Mouse (Mus musculus) neural tube, embryonic 11.5 days (tissue): ENCODE data around the gene Fgf23. TPM values are rescaled to one million over a fixed set of nuclear protein-coding genes. Genes with fewer than 3 reads are reported as not detected.

Experiments used
- ATAC-seq: fragments of 200-750 bp; cut with Nextera tagmentation; 2 replicates; pipeline ENCODE4 v1.8.0; 2017; ENCODE audit warnings: moderate number of reproducible peaks, mild to moderate bottlenecking, moderate TSS enrichment, moderate library complexity; ENCODE audit not compliant: insufficient read depth, low FRiP score, low TSS enrichment
- DNase-seq: peaks from one replicate; pipeline ENCODE4 v3.0.0-alpha.2; 2015; ENCODE audit warnings: low spot score
- H3K27ac ChIP-seq: fragments of 300-500 bp; sonication (generic); 2 replicates; pipeline ENCODE4 v1.5.1; 2014; ENCODE audit warnings: low read depth, mild to moderate bottlenecking, low read length
- H3K27me3 ChIP-seq: fragments of 300-500 bp; sonication (generic); 2 replicates; pipeline ENCODE4 v1.6.1; 2014; ENCODE audit warnings: mild to moderate bottlenecking, low read length, mixed read lengths; ENCODE audit not compliant: control insufficient read depth, insufficient read depth
- H3K36me3 ChIP-seq: fragments of 300-500 bp; sonication (generic); 2 replicates; pipeline ENCODE4 v1.6.1; 2014; ENCODE audit warnings: mild to moderate bottlenecking, low read length, moderate library complexity, mixed read lengths; ENCODE audit not compliant: control insufficient read depth, insufficient read depth
- H3K4me1 ChIP-seq: fragments of 300-500 bp; sonication (generic); 2 replicates; pipeline ENCODE4 v1.6.1; 2014; ENCODE audit warnings: low read length, mixed read lengths; ENCODE audit not compliant: control insufficient read depth, insufficient read depth
- H3K4me2 ChIP-seq: fragments of 300-500 bp; sonication (generic); 2 replicates; pipeline ENCODE4 v1.6.1; 2014; ENCODE audit warnings: low read depth, mild to moderate bottlenecking, moderate library complexity
- H3K4me3 ChIP-seq: fragments of 300-500 bp; sonication (generic); 2 replicates; pipeline ENCODE4 v1.5.1; 2014; ENCODE audit warnings: low read depth, low read length
- H3K9ac ChIP-seq: fragments of 300-500 bp; sonication (generic); 2 replicates; pipeline ENCODE4 v1.6.1; 2014; ENCODE audit warnings: mild to moderate bottlenecking, low read length
- H3K9me3 ChIP-seq: fragments of 300-500 bp; sonication (generic); 2 replicates; pipeline ENCODE4 v1.6.1; 2016; ENCODE audit warnings: low read length; ENCODE audit not compliant: control insufficient read depth
- WGBS: fragments of 180-500 bp; shearing (Covaris S2); extraction: QIAGEN DNeasy Blood & Tissue Kit; methylation state at CpG from one replicate; pipeline ENCODE4 v1.1.7; 2014; 5-methylcytosine and 5-hydroxymethylcytosine counted together
- polyA plus RNA-seq: library from polyadenylated mRNA; unstranded; fragments of >200 nt; fragmentation: Nextera tagmentation; extraction: Ambion mirVana; gene quantifications from 2 replicates; pipeline ENCODE4 v1.2.1, GENCODE M21; 2014

The Fgf23 gene
- polyA plus RNA-seq, 1 experiment from 2014 or later: not detected

DNA sequence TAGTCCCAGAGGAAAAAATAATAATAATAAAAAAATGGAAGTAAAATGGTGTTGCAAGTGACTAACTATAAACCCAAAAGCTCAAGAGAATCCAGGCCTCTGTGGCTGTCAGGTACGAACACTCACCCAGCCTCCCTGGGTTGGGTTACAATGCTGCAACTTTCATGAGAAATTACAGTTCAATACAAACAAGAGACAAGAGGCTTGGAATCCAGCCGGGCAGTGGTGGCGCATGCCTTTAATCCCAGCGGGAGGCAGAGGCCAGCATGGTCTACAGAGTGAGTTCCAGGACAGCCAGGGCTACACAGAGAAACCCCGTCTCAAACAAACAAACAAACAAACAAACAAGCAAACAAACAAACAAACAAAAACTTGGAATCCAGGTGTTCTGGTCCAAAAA lies 34.0 kb downstream of the Fgf23 start:
- no peak for DNase-seq
- ATAC-seq: no peak
- H3K9me3 ChIP-seq: no peaks in the 10 kb centered on the region
- H3K27me3 ChIP-seq: no peaks in the 10 kb centered on the region
- no peak overlapping the region for H3K9ac ChIP-seq
- no peaks in the 10 kb centered on the region; the same call in 1 of the 2 replicates for H3K36me3 ChIP-seq
- no peak overlapping the region for H3K4me2 ChIP-seq
- no peak overlapping the region for H3K27ac ChIP-seq
- H3K4me1 ChIP-seq: peaks cover 6% of the 10 kb centered on the region; the same call in 1 of the 2 replicates
- 58% methylated on average over 5 of the region's 5 CpGs for WGBS
- no peak overlapping the region for H3K4me3 ChIP-seq

DNA sequence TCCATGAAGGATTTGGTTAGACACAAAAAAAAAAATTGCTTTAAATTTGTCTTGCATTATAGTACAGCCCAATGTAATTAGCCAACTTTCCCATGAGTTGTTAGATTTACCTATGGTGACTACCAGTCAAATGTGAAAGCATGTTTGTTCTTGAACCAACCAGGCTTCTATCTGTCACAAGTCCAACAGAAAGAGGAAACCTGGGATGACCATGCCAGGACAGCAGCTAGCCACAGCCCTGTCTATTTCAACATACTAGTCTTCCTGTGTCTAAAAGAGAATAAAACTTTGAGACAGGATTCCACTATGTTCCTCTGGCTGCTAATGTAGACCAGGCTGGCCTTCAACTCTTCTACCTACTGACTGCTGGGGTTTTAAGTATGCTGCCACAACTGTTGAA lies 34.7 kb downstream of the Fgf23 start:
- DNase-seq (no peak), ATAC-seq (no peak)
- Histone ChIP-seq H3K4me1 (peaks cover 6% of the 10 kb centered on the region; the same call in 1 of the 2 replicates), H3K36me3 (no peaks in the 10 kb centered on the region; the same call in 1 of the 2 replicates), H3K27me3 (no peaks in the 10 kb centered on the region), H3K9me3 (no peaks in the 10 kb centered on the region), H3K4me3 (no peak overlapping the region), H3K4me2 (no peak overlapping the region), H3K9ac (no peak overlapping the region), H3K27ac (no peak overlapping the region)

DNA sequence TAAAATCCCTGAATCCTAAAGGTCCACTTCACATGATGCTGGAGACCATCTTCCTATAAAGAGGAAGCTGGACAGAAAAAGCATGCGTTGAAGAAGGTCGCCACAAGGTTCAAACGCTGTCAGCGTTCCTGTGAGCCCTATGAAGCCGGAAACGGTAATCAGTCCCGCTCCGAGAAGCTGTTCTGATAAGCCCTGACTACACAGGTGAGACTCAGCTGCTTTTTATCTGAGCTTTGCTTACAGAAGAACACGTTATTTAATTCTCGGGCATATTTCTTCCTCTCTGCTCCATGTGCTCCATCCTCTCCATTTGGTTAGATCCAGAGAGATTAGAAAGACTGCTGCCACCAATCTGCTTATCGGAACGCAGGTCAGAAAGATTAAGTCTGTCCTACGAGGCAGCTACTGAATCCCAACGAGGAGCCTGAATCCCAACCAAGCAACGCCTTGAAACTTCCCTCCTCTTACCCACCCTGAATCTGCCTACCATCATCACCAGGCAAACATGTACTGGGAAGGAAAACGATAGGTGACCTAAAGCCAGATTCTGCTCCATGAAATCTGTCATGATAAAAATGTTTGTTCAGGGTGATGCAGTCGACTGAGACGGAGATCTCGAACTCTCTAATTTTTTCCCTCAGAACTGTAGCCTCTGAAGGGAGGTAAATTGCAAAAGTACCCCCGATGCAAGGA lies 35.8 kb downstream of the Fgf23 start:
- Histone ChIP-seq H3K9me3 (no peaks in the 10 kb centered on the region), H3K36me3 (no peaks in the 10 kb centered on the region), H3K27me3 (no peaks in the 10 kb centered on the region), H3K4me2 (peak overlapping the region; percentile 83), H3K27ac (no peak overlapping the region), H3K4me3 (peak overlapping the region; percentile 65), H3K4me1 (peaks cover 6% of the 10 kb centered on the region; the same call in 1 of the 2 replicates), H3K9ac (peak overlapping the region; percentile 70)
- 51% methylated on average over 20 of the region's 20 CpGs for WGBS
- no peak for DNase-seq
- ATAC-seq: no peak

DNA sequence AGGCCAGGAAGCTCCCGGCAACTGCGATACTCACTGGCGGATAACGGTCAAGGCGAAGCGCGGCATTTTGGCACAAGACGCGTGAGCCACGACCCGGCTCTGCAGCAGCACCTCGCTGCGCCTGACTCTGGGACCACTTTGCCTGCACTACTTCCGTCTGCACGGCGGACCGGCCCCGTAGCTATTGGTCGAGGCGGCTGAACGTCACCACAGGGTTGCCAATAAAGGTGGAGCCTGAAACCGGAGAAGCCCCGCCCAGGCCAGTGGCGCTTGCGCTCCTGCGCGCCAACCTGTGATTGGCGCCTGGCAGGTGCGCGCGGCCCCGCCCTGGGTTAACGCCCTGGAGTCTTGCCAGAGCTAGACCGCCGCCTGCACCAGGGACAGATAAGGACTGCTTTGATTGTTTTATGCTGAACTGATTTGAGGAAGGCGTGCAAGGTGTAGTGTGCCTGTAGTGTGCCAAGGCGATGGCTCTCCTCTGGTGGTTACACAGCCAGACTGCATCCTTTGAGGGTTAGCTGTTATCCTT lies 36.8 kb downstream of the Fgf23 start, which contains the start of gene Tigar:
Gene Tigar, minus strand, starts transcription at position 156 of the 529 bp plus-strand sequence.
- H3K27ac ChIP-seq: no peak within 1 kb of the TSS
- under 1% methylated on average over 37 of the region's 37 CpGs for WGBS
- no peaks in the 10 kb centered on the region for H3K36me3 ChIP-seq
- H3K4me1 ChIP-seq: peaks cover 6% of the 10 kb centered on the region; the same call in 1 of the 2 replicates
- H3K9ac ChIP-seq: peak within 1 kb of the TSS; percentile 70
- no peaks in the 10 kb centered on the region for H3K27me3 ChIP-seq
- H3K4me3 ChIP-seq: peak within 1 kb of the TSS; percentile 65
- H3K4me2 ChIP-seq: peak within 1 kb of the TSS; percentile 83
- ATAC-seq (peak; percentile 100), DNase-seq (peak; percentile 93)
- no peaks in the 10 kb centered on the region for H3K9me3 ChIP-seq

DNA sequence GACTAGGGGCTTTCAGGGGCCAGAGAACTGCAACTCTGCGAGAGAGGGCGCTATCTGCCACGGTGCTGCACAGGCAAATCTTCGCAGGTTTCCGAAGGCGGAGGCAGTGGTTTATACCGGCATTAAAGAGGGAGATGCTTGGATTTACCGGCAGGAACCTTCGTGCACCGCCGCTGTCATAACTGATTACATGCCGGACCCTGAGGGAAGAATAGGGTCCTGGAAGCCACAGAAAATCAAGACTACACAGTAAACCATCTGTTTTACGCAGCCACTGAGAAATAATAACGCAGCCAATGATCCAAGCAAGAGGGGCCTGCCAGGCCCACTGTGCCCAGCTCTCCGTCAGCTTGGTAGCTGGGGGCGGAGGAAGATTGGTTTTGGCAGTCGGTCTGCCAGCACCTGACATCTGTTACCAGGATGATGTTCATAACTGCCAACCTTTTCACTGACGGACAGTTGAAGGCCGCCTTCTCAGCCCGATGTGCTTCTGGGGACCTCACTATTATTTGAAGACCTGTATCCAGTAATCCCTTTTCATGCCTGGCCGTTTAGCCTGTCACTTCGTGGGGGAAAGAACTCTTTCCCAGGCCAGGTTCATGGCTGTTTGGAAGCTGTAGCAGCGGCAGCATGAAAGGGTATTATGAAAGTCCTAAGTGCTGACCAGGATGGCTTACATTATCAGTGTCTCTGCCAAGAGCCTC lies 42.2 kb downstream of the Fgf23 start:
- 67% methylated on average over 23 of the region's 23 CpGs for WGBS
- Histone ChIP-seq H3K36me3 (no peaks in the 10 kb centered on the region), H3K27me3 (no peaks in the 10 kb centered on the region), H3K4me3 (no peak overlapping the region), H3K4me1 (no peaks in the 10 kb centered on the region), H3K27ac (no peak overlapping the region), H3K9ac (no peak overlapping the region), H3K4me2 (no peak overlapping the region), H3K9me3 (no peaks in the 10 kb centered on the region)
- ATAC-seq: no peak
- no peak for DNase-seq

DNA sequence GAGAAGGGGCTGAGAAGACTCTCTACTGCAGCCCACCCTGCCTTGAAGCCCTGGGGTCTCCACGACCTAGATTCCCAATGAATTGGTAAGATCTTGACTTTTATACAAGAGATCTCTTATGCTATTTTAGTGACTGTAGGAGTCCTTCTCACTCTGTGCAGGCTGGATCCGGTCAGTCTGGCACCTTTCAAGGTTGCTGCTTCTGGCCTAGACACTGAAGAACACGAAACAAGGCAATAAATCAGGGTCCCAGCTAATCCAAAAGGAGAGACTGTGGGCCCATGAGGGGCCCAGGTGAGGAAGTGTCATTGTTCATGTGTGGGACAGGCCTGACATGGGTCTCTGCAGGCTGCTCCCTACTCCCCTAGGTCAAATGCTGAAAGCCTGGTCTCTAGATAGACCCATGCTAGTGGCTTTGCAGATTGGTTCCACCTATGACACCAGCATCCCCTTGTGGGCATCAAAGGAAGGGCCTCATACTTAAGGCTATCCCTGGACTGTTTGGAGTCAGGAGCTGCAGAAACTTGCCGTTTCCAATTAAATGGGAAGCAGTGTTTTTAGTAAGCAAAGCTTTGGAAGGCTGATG lies 49.6 kb downstream of the Fgf23 start:
- Histone ChIP-seq H3K27ac (no peak overlapping the region), H3K9me3 (no peaks in the 10 kb centered on the region), H3K4me2 (no peak overlapping the region), H3K4me3 (no peak overlapping the region), H3K27me3 (no peaks in the 10 kb centered on the region), H3K36me3 (no peaks in the 10 kb centered on the region; the same call in 1 of the 2 replicates), H3K4me1 (no peaks in the 10 kb centered on the region), H3K9ac (no peak overlapping the region)
- WGBS: 78% methylated on average over 4 of the region's 4 CpGs
- DNase-seq (no peak), ATAC-seq (no peak)

DNA sequence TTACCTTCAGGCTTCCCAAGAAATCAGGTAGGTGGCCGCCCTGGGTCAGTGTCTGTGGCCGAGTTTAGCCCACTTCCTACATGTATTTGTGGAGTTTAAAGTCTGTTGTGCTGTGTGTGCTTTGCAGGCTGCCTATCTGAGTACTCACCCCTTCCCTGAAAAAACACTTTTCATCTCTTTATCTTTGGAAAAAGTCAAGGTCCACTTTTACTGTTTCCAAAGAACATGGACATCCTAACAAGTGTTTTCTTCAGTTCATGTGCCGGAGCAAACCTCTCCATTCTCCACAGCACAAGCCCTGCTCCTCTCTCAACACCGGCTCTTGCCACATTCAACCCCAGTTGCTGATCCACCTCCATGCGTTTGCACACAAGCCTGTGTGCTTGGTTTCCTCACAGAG lies 50.3 kb downstream of the Fgf23 start:
- H3K9ac ChIP-seq: no peak overlapping the region
- no peak overlapping the region for H3K27ac ChIP-seq
- ATAC-seq (no peak), DNase-seq (no peak)
- H3K36me3 ChIP-seq: peaks cover 3% of the 10 kb centered on the region; the same call in 1 of the 2 replicates
- H3K4me2 ChIP-seq: no peak overlapping the region
- H3K9me3 ChIP-seq: no peaks in the 10 kb centered on the region
- no peaks in the 10 kb centered on the region for H3K27me3 ChIP-seq
- 79% methylated on average over 5 of the region's 5 CpGs for WGBS
- no peak overlapping the region for H3K4me3 ChIP-seq
- H3K4me1 ChIP-seq: no peaks in the 10 kb centered on the region

DNA sequence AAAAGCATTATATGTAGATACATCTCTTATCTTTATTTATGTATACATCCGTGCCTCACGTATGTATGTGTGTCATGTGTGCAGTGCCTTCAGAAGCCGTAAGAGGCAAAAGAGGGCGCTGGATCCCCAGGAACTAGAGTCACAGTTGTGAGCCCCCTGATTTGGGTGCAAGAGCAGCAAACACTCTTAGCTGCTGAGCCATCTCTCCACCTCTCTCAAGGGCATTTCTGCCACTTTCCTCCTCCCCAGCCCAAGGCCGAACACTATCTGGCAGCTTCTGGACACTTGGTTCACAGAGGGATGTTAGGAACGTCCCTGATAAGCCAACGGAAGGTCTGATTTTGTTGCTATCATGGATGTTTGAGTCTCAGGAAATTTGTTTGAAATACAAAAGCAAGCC lies 50.8 kb downstream of the Fgf23 start:
- Histone ChIP-seq H3K9me3 (no peaks in the 10 kb centered on the region), H3K4me1 (no peaks in the 10 kb centered on the region), H3K36me3 (peaks cover 3% of the 10 kb centered on the region; the same call in 1 of the 2 replicates), H3K27ac (no peak overlapping the region), H3K9ac (no peak overlapping the region), H3K4me2 (no peak overlapping the region), H3K27me3 (no peaks in the 10 kb centered on the region), H3K4me3 (no peak overlapping the region)
- ATAC-seq (no peak), DNase-seq (no peak)
- WGBS: 92% methylated on average over 7 of the region's 7 CpGs
